Mouse (Mus musculus): Measurements from ENCODE around the gene Ccdc62. TPM values are rescaled to one million over a fixed set of nuclear protein-coding genes. Genes with fewer than 3 reads are reported as not detected.

Gene Ccdc62
- polyA plus RNA-seq, 1 experiment from 2014 or later = 8.3 TPM

- Histone ChIP-seq H3K9ac (no peak overlapping the region), H3K36me3 (ENCODE audit: insufficient read depth) (no peaks in the 10 kb centered on the region), H3K4me2 (no peak overlapping the region), H3K4me1 (ENCODE audit: insufficient read depth) (no peaks in the 10 kb centered on the region), H3K27ac (ENCODE audit: low read depth) (no peak overlapping the region), H3K9me3 (ENCODE audit: low read depth, low read length) (no peaks in the 10 kb centered on the region), H3K27me3 (ENCODE audit: insufficient read depth, low read length) (no peaks in the 10 kb centered on the region), H3K4me3 (ENCODE audit: low read depth, low read length) (no peak overlapping the region)
- no peak for TF ChIP-seq CTCF (IDR thresholded peaks at IDR 0.05; ENCODE audit: low read depth)
- ATAC-seq (ENCODE audit: insufficient read depth) (no peak), DNase-seq (no peak)
- 66% methylated on average over 4 of the region's 4 CpGs for WGBS
Measured at GRCm38 (mm10) chr5:123987511-123987910, 57.0 kb downstream of the Ccdc62 start.

GRCm38 (mm10) chr5:123989941-123990885 is 59.7 kb downstream of the Ccdc62 start:
- Histone ChIP-seq H3K27ac (ENCODE audit: low read depth) (no peak overlapping the region), H3K36me3 (ENCODE audit: insufficient read depth) (no peaks in the 10 kb centered on the region), H3K27me3 (ENCODE audit: insufficient read depth, low read length) (no peaks in the 10 kb centered on the region), H3K9me3 (ENCODE audit: low read depth, low read length) (no peaks in the 10 kb centered on the region), H3K4me3 (ENCODE audit: low read depth, low read length) (no peak overlapping the region), H3K4me1 (ENCODE audit: insufficient read depth) (no peaks in the 10 kb centered on the region), H3K4me2 (no peak overlapping the region), H3K9ac (no peak overlapping the region)
- DNase-seq (no peak), ATAC-seq (ENCODE audit: insufficient read depth) (no peak)
- TF ChIP-seq CTCF (IDR thresholded peaks at IDR 0.05; ENCODE audit: low read depth) = no peak
- 68% methylated on average over 20 of the region's 20 CpGs for WGBS

GRCm38 (mm10) chr5:123991321-123991720 is 60.8 kb downstream of the Ccdc62 start:
- no peak for DNase-seq
- Histone ChIP-seq H3K4me3 (ENCODE audit: low read depth, low read length) (no peak overlapping the region), H3K27ac (ENCODE audit: low read depth) (no peak overlapping the region), H3K36me3 (ENCODE audit: insufficient read depth) (no peaks in the 10 kb centered on the region), H3K9me3 (ENCODE audit: low read depth, low read length) (no peaks in the 10 kb centered on the region), H3K4me1 (ENCODE audit: insufficient read depth) (no peaks in the 10 kb centered on the region), H3K4me2 (no peak overlapping the region), H3K27me3 (ENCODE audit: insufficient read depth, low read length) (no peaks in the 10 kb centered on the region), H3K9ac (no peak overlapping the region)
- no peak for ATAC-seq (ENCODE audit: insufficient read depth)
- 72% methylated on average over 6 of the region's 6 CpGs for WGBS
- no peak for TF ChIP-seq CTCF (IDR thresholded peaks at IDR 0.05; ENCODE audit: low read depth)

GRCm38 (mm10) chr5:123992193-123992637 is 61.7 kb downstream of the Ccdc62 start:
- no peaks in the 10 kb centered on the region for H3K4me1 ChIP-seq (ENCODE audit: insufficient read depth)
- no peaks in the 10 kb centered on the region for H3K27me3 ChIP-seq (ENCODE audit: insufficient read depth, low read length)
- no peak overlapping the region for H3K4me3 ChIP-seq (ENCODE audit: low read depth, low read length)
- DNase-seq = peak; percentile 47
- H3K36me3 ChIP-seq (ENCODE audit: insufficient read depth) = no peaks in the 10 kb centered on the region
- peak; percentile 20; the same call in 1 of the 2 replicates for ATAC-seq (ENCODE audit: insufficient read depth)
- H3K9me3 ChIP-seq (ENCODE audit: low read depth, low read length) = no peaks in the 10 kb centered on the region
- WGBS = 68% methylated on average over 10 of the region's 10 CpGs
- H3K27ac ChIP-seq (ENCODE audit: low read depth) = 0 out of 2 replicates have a peak overlapping the region, but pooled peaks have one; percentile 25
- TF ChIP-seq CTCF (IDR thresholded peaks at IDR 0.05; ENCODE audit: low read depth) = no peak
- H3K9ac ChIP-seq = no peak overlapping the region
- no peak overlapping the region for H3K4me2 ChIP-seq

- H3K4me1 ChIP-seq (ENCODE audit: insufficient read depth) = no peaks in the 10 kb centered on the region
- 0 out of 2 replicates have a peak overlapping the region, but pooled peaks have one; percentile 25 for H3K27ac ChIP-seq (ENCODE audit: low read depth)
- TF ChIP-seq CTCF (IDR thresholded peaks at IDR 0.05; ENCODE audit: low read depth) = peak; percentile 92
- 34% methylated on average over 5 of the region's 5 CpGs for WGBS
- no peak overlapping the region for H3K9ac ChIP-seq
- H3K9me3 ChIP-seq (ENCODE audit: low read depth, low read length) = no peaks in the 10 kb centered on the region
- no peak overlapping the region for H3K4me3 ChIP-seq (ENCODE audit: low read depth, low read length)
- H3K4me2 ChIP-seq = no peak overlapping the region
- H3K27me3 ChIP-seq (ENCODE audit: insufficient read depth, low read length) = no peaks in the 10 kb centered on the region
- peak; percentile 64; the same call in 1 of the 2 replicates for ATAC-seq (ENCODE audit: insufficient read depth)
- peak; percentile 93 for DNase-seq
- no peaks in the 10 kb centered on the region for H3K36me3 ChIP-seq (ENCODE audit: insufficient read depth)
Measured at GRCm38 (mm10) chr5:123992794-123993193, 62.3 kb downstream of the Ccdc62 start.

- Histone ChIP-seq H3K27ac (ENCODE audit: low read depth) (peak overlapping the region; percentile 6; the same call in 1 of the 2 replicates), H3K9me3 (ENCODE audit: low read depth, low read length) (no peaks in the 10 kb centered on the region), H3K27me3 (ENCODE audit: insufficient read depth, low read length) (no peaks in the 10 kb centered on the region), H3K36me3 (ENCODE audit: insufficient read depth) (no peaks in the 10 kb centered on the region), H3K9ac (no peak overlapping the region), H3K4me2 (no peak overlapping the region), H3K4me3 (ENCODE audit: low read depth, low read length) (no peak overlapping the region), H3K4me1 (ENCODE audit: insufficient read depth) (no peaks in the 10 kb centered on the region)
- ATAC-seq (ENCODE audit: insufficient read depth) (peak; percentile 55), DNase-seq (peak; percentile 69)
- no peak for TF ChIP-seq CTCF (IDR thresholded peaks at IDR 0.05; ENCODE audit: low read depth)
- 63% methylated on average over 7 of the region's 7 CpGs for WGBS
Measured at GRCm38 (mm10) chr5:123993263-123994036, 63.0 kb downstream of the Ccdc62 start.

GRCm38 (mm10) chr5:123994468-123994867 is 64.0 kb downstream of the Ccdc62 start:
- TF ChIP-seq CTCF (IDR thresholded peaks at IDR 0.05; ENCODE audit: low read depth) = no peak
- Histone ChIP-seq H3K36me3 (ENCODE audit: insufficient read depth) (no peaks in the 10 kb centered on the region), H3K27ac (ENCODE audit: low read depth) (no peak overlapping the region), H3K4me3 (ENCODE audit: low read depth, low read length) (no peak overlapping the region), H3K9me3 (ENCODE audit: low read depth, low read length) (no peaks in the 10 kb centered on the region), H3K4me2 (no peak overlapping the region), H3K9ac (no peak overlapping the region), H3K27me3 (ENCODE audit: insufficient read depth, low read length) (no peaks in the 10 kb centered on the region), H3K4me1 (ENCODE audit: insufficient read depth) (no peaks in the 10 kb centered on the region)
- no peak for DNase-seq
- no peak for ATAC-seq (ENCODE audit: insufficient read depth)
- WGBS = 92% methylated on average over 7 of the region's 7 CpGs

Measured in lung, embryonic 14.5 days (tissue).